Mouse (Mus musculus) MEL (cell line): ENCODE measurements at regions not wholly inside any gene's neighbourhood (a gene's known extent, or its start where the extent isn't known, plus 50 kb on each side); places are given as distances from the start of the nearest gene placed in this dataset.

Experiments used
- BHLHE40 ChIP-seq: IDR thresholded peaks from 2 replicates; pipeline ENCODE4 v1.6.1; 2012; ENCODE audit warnings: low read depth, mild to moderate bottlenecking, inconsistent platforms, low read length, improper control_type of control experiment, borderline replicate concordance
- CTCF ChIP-seq, 3 experiments: IDR thresholded peaks in 2 of 3; conservative IDR thresholded peaks in 1 of 3; 2 replicates each; pipeline ENCODE4 v1.5.1; 2011 to 2012; ENCODE audit warnings: low read length in 3 of 3, low read depth in 2 of 3, mild to moderate bottlenecking in 2 of 3, improper control_type of control experiment in 1 of 3, inconsistent platforms in 1 of 3, mixed read lengths in 1 of 3, moderate library complexity in 1 of 3; ENCODE audit not compliant: control insufficient read depth in 1 of 3, insufficient read depth in 1 of 3, poor library complexity in 1 of 3, severe bottlenecking in 1 of 3
- GATA1 ChIP-seq: IDR thresholded peaks from 2 replicates; pipeline ENCODE4 v1.6.1; 2011; ENCODE audit warnings: low read depth, low read length, improper control_type of control experiment
- MAX ChIP-seq: IDR thresholded peaks from 2 replicates; pipeline ENCODE4 v1.6.1; 2011; ENCODE audit warnings: low read length, improper control_type of control experiment
- MEF2A ChIP-seq: IDR thresholded peaks from 2 replicates; pipeline ENCODE4 v1.6.1; 2014; ENCODE audit warnings: low read depth, mild to moderate bottlenecking, inconsistent platforms, low read length, improper control_type of control experiment; ENCODE audit not compliant: poor library complexity, insufficient replicate concordance, severe bottlenecking; ENCODE audit errors: extremely low read depth
- NRF1 ChIP-seq: IDR thresholded peaks from 2 replicates; pipeline ENCODE4 v1.6.1; 2014; ENCODE audit warnings: low read depth, mild to moderate bottlenecking, inconsistent platforms, low read length, improper control_type of control experiment, moderate library complexity; ENCODE audit not compliant: poor library complexity, insufficient read depth, severe bottlenecking
- POLR2A ChIP-seq, 2 experiments: IDR thresholded peaks; 2 replicates each; pipeline ENCODE4 v1.6.1; 2011 to 2012; ENCODE audit warnings: low read length in 2 of 2, mild to moderate bottlenecking in 2 of 2, control low read depth in 1 of 2, improper control_type of control experiment in 1 of 2, low read depth in 1 of 2, moderate library complexity in 1 of 2; ENCODE audit not compliant: control insufficient read depth in 1 of 2, insufficient read depth in 1 of 2, poor library complexity in 1 of 2
- USF1 ChIP-seq: IDR thresholded peaks from 2 replicates; pipeline ENCODE4 v1.6.1; 2014; ENCODE audit warnings: low read depth, mild to moderate bottlenecking, inconsistent platforms, low read length, improper control_type of control experiment, moderate library complexity
- ZKSCAN1 ChIP-seq: IDR thresholded peaks from 2 replicates; pipeline ENCODE4 v1.6.1; 2012; ENCODE audit warnings: low read depth, mild to moderate bottlenecking, inconsistent platforms, low read length, improper control_type of control experiment, moderate library complexity
- ZMIZ1 ChIP-seq: IDR thresholded peaks from 2 replicates; pipeline ENCODE4 v1.6.1; 2012; ENCODE audit warnings: low read depth, mild to moderate bottlenecking, inconsistent platforms, low read length, improper control_type of control experiment, moderate library complexity
- ZNF384 ChIP-seq: IDR thresholded peaks from 2 replicates; pipeline ENCODE4 v1.6.1; 2012; ENCODE audit warnings: low read depth, mild to moderate bottlenecking, inconsistent platforms, low read length, improper control_type of control experiment

GRCm38 (mm10) chr5:45214475-45214874 lies 235.6 kb downstream of the Qdpr start:
- TF ChIP-seq MAX = no peak
- TF ChIP-seq ZNF384 = no peak
- no peak for TF ChIP-seq POLR2A (IDR thresholded peaks at IDR 0.05; ENCODE audit: control insufficient read depth in 1 of 2, insufficient read depth in 1 of 2, low read depth in 1 of 2, low read length in 2 of 2, poor library complexity in 1 of 2)
- TF ChIP-seq NRF1 = no peak
- no peak for TF ChIP-seq CTCF (IDR thresholded peaks at IDR 0.05 in 2 of 3, conservative IDR thresholded peaks at IDR 0.05 in 1 of 3; ENCODE audit: control insufficient read depth in 1 of 3, insufficient read depth in 1 of 3, low read depth in 2 of 3, low read length in 3 of 3, poor library complexity in 1 of 3, severe bottlenecking in 1 of 3)
- no peak for TF ChIP-seq ZKSCAN1
- no peak for TF ChIP-seq BHLHE40
- no peak for TF ChIP-seq GATA1
- TF ChIP-seq ZMIZ1 = no peak
- no peak for TF ChIP-seq MEF2A
- no peak for TF ChIP-seq USF1
